Mouse (Mus musculus): ENCODE measurements around the gene Ephb1. TPM values are rescaled to one million over a fixed set of nuclear protein-coding genes. Genes with fewer than 3 reads are reported as not detected.

Gene Ephb1
- total and polyA plus RNA-seq, 3 experiments: not detected

DNA sequence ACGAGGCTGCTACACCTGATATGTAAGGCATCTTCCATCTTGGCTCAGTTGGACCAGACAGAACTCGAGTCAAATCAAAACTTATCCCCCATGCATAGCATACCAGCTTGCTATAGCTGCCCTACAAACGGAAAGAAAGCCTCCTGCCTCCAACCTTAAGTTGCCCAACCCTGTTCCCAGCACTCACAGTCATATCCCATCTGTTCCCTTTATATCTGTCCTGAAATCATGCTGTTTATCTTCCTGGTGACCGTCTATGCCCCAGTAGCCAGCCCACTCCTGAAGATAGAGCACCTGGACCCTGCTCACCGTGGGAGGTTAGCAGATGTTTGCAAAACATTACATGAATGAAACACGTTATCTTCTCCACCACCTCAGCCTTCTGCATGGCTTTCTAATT is 9.0 kb downstream of the Ephb1 start:
- Histone ChIP-seq H3K27ac (ENCODE audit: insufficient read depth, low read depth) (no peak overlapping the region), H3K79me2 (replicated peaks; ENCODE audit: control insufficient read depth, extremely low read depth, insufficient read depth, poor library complexity, severe bottlenecking) (no peaks in the 10 kb centered on the region), H3K4me3 (replicated peaks in 1 of 3; ENCODE audit: low read depth in 2 of 3, low read length in 2 of 3, poor library complexity in 1 of 3) (no peak overlapping the region), H3K9ac (ENCODE audit: insufficient read depth, low read depth) (no peak overlapping the region), H3K27me3 (replicated peaks) (no peaks in the 10 kb centered on the region), H3K36me3 (replicated peaks in 1 of 2; ENCODE audit: control insufficient read depth in 1 of 2, insufficient read depth in 1 of 2, low read length in 1 of 2) (no peaks in the 10 kb centered on the region), H3K9me3 (replicated peaks; ENCODE audit: low read length) (peaks cover 97% of the 10 kb centered on the region), H3K4me1 (ENCODE audit: control insufficient read depth in 1 of 2, insufficient read depth in 2 of 2) (no peaks in the 10 kb centered on the region), H3K4me2 (ENCODE audit: insufficient read depth, low read depth, poor library complexity, severe bottlenecking) (no peak overlapping the region)
- TF ChIP-seq UBTF (IDR thresholded peaks at IDR 0.05; ENCODE audit: low read depth, low read length) (no peak), MAX (IDR thresholded peaks at IDR 0.05; ENCODE audit: low read length) (no peak), MXI1 (IDR thresholded peaks at IDR 0.05; ENCODE audit: low read depth, low read length) (no peak), IRF4 (IDR thresholded peaks at IDR 0.05; ENCODE audit: low read depth, low read length) (no peak), HCFC1 (IDR thresholded peaks at IDR 0.05; ENCODE audit: low read depth, low read length) (no peak), POLR2A (IDR thresholded peaks at IDR 0.05; ENCODE audit: low read depth, low read length) (no peak), JUN (IDR thresholded peaks at IDR 0.05; ENCODE audit: insufficient read depth, low read depth, low read length) (no peak), USF2 (conservative IDR thresholded peaks at IDR 0.05; ENCODE audit: low read depth, low read length) (no peak), ZKSCAN1 (IDR thresholded peaks at IDR 0.05; ENCODE audit: borderline replicate concordance, low read depth, low read length) (no peak), MEF2A (IDR thresholded peaks at IDR 0.05; ENCODE audit: borderline replicate concordance, low read depth, low read length) (no peak), JUND (conservative IDR thresholded peaks at IDR 0.05; ENCODE audit: low read depth, low read length) (no peak)
- DNase-seq (ENCODE audit: extremely low read depth): no peak
- dilution Hi-C loops (cut with MboI; ENCODE audit: extremely low pct_ligation_motif_present, extremely low pct_unique_long_range_greater_than_20kb, low sequenced_read_pairs): no loop called here
- in situ Hi-C loops (cut with MboI; ENCODE audit: low pct_ligation_motif_present, low pct_unique_long_range_greater_than_20kb, low sequenced_read_pairs): no loop called here

DNA sequence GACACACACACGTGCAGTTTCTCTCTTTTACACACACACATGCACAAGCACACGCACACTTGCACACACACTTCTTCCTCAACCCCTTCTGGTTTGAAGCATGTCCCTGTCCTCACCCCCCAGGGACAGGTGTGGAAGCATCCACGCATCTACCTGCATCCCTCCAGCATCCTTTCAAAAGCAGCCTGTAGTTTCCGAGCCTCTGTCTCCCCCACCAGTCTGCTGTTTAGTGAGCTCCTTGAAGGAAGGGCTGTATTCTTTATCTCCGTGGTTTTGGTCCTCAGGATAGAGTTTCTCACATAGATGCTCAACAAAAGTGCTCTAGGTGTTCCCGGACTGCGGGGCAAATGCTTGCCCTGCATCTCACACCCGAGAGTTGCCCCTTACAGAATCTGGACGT is 9.4 kb downstream of the Ephb1 start:
- no peaks in the 10 kb centered on the region for H3K4me1 ChIP-seq (ENCODE audit: control insufficient read depth in 1 of 2, insufficient read depth in 2 of 2)
- in situ Hi-C loops (cut with MboI; ENCODE audit: low pct_ligation_motif_present, low pct_unique_long_range_greater_than_20kb, low sequenced_read_pairs) (no loop called here), dilution Hi-C loops (cut with MboI; ENCODE audit: extremely low pct_ligation_motif_present, extremely low pct_unique_long_range_greater_than_20kb, low sequenced_read_pairs) (no loop called here)
- H3K9ac ChIP-seq (ENCODE audit: insufficient read depth, low read depth): no peak overlapping the region
- H3K27ac ChIP-seq (ENCODE audit: insufficient read depth, low read depth): no peak overlapping the region
- no peak overlapping the region for H3K4me3 ChIP-seq (replicated peaks in 1 of 3; ENCODE audit: low read depth in 2 of 3, low read length in 2 of 3, poor library complexity in 1 of 3)
- H3K79me2 ChIP-seq (replicated peaks; ENCODE audit: control insufficient read depth, extremely low read depth, insufficient read depth, poor library complexity, severe bottlenecking): no peaks in the 10 kb centered on the region
- DNase-seq (ENCODE audit: extremely low read depth): no peak
- no peaks in the 10 kb centered on the region for H3K27me3 ChIP-seq (replicated peaks)
- H3K9me3 ChIP-seq (replicated peaks; ENCODE audit: low read length): peaks cover 99% of the 10 kb centered on the region
- H3K36me3 ChIP-seq (replicated peaks in 1 of 2; ENCODE audit: control insufficient read depth in 1 of 2, insufficient read depth in 1 of 2, low read length in 1 of 2): no peaks in the 10 kb centered on the region
- no peak for TF ChIP-seq TBP (conservative IDR thresholded peaks at IDR 0.05; ENCODE audit: low read depth, low read length)
- TF ChIP-seq CHD1 (IDR thresholded peaks at IDR 0.05; ENCODE audit: low read depth, low read length): no peak
- TF ChIP-seq SIN3A (IDR thresholded peaks at IDR 0.05; ENCODE audit: low read length): no peak
- TF ChIP-seq ZKSCAN1 (IDR thresholded peaks at IDR 0.05; ENCODE audit: borderline replicate concordance, low read depth, low read length): no peak
- TF ChIP-seq MAX (IDR thresholded peaks at IDR 0.05; ENCODE audit: low read length): no peak
- no peak for TF ChIP-seq BHLHE40 (IDR thresholded peaks at IDR 0.05; ENCODE audit: low read depth, low read length)
- no peak for TF ChIP-seq MAZ (IDR thresholded peaks at IDR 0.05; ENCODE audit: low read depth, low read length)
- TF ChIP-seq GABPA (IDR thresholded peaks at IDR 0.05; ENCODE audit: insufficient replicate concordance, low read depth, low read length): no peak
- no peak for TF ChIP-seq ZC3H11A (IDR thresholded peaks at IDR 0.05; ENCODE audit: low read depth, low read length)
- no peak for TF ChIP-seq USF1 (IDR thresholded peaks at IDR 0.05; ENCODE audit: low read depth, low read length)
- TF ChIP-seq IRF4 (IDR thresholded peaks at IDR 0.05; ENCODE audit: low read depth, low read length): no peak
- no peak for TF ChIP-seq RAD21 (IDR thresholded peaks at IDR 0.05; ENCODE audit: low read depth, low read length)
- no peak for TF ChIP-seq USF2 (conservative IDR thresholded peaks at IDR 0.05; ENCODE audit: low read depth, low read length)
- no peak for TF ChIP-seq MXI1 (IDR thresholded peaks at IDR 0.05; ENCODE audit: low read depth, low read length)
- no peak for TF ChIP-seq SMC3 (IDR thresholded peaks at IDR 0.05; ENCODE audit: low read depth, low read length)
- TF ChIP-seq MAFK (IDR thresholded peaks at IDR 0.05; ENCODE audit: insufficient replicate concordance, low read length): no peak
- no peak for TF ChIP-seq JUN (IDR thresholded peaks at IDR 0.05; ENCODE audit: insufficient read depth, low read depth, low read length)
- H3K4me2 ChIP-seq (ENCODE audit: insufficient read depth, low read depth, poor library complexity, severe bottlenecking): no peak overlapping the region

Data from CH12.LX (cell line).